Mouse (Mus musculus) adrenal gland, adult 18-20 months (tissue): ENCODE measurements at regions not wholly inside any gene's neighbourhood (a gene's known extent, or its start where the extent isn't known, plus 50 kb on each side); places are given as distances from the start of the nearest gene placed in this dataset.

Source experiments
- DNase-seq, 2 experiments: peaks; one replicate each; pipeline ENCODE4 v3.0.0; 2021 to 2022; ENCODE audit warnings: low spot score in 2 of 2

- no peak for DNase-seq
Measured at GRCm38 (mm10) chr11:112346532-112346931, 435.5 kb upstream of the Sox9 start.

- DNase-seq = no peak
Measured at GRCm38 (mm10) chr11:112355311-112355710, 426.7 kb upstream of the Sox9 start.

GRCm38 (mm10) chr11:112366715-112367114 lies 415.3 kb upstream of the Sox9 start:
- DNase-seq = no peak

- DNase-seq = no peak
Measured at GRCm38 (mm10) chr11:112370941-112371340, 411.1 kb upstream of the Sox9 start.

- DNase-seq = no peak
Measured at GRCm38 (mm10) chr11:112400069-112400468, 382.0 kb upstream of the Sox9 start.

GRCm38 (mm10) chr11:112407681-112408080 lies 374.3 kb upstream of the Sox9 start:
- DNase-seq = no peak

GRCm38 (mm10) chr11:112412434-112412833 lies 369.6 kb upstream of the Sox9 start:
- no peak for DNase-seq

- DNase-seq = no peak
Measured at GRCm38 (mm10) chr11:112442639-112443038, 339.4 kb upstream of the Sox9 start.

- no peak for DNase-seq
Measured at GRCm38 (mm10) chr11:112443890-112444289, 338.1 kb upstream of the Sox9 start.

GRCm38 (mm10) chr11:112449632-112450031 lies 332.4 kb upstream of the Sox9 start:
- no peak for DNase-seq

- no peak for DNase-seq
Measured at GRCm38 (mm10) chr11:112450227-112450626, 331.8 kb upstream of the Sox9 start.

- DNase-seq = no peak
Measured at GRCm38 (mm10) chr11:112458075-112458474, 323.9 kb upstream of the Sox9 start.

- DNase-seq = no peak
Measured at GRCm38 (mm10) chr11:112463121-112463520, 318.9 kb upstream of the Sox9 start.

- no peak for DNase-seq
Measured at GRCm38 (mm10) chr11:112464386-112464785, 317.6 kb upstream of the Sox9 start.

GRCm38 (mm10) chr11:112470336-112470735 lies 311.7 kb upstream of the Sox9 start:
- DNase-seq = no peak

GRCm38 (mm10) chr11:112473237-112473636 lies 308.8 kb upstream of the Sox9 start:
- DNase-seq = no peak

- no peak for DNase-seq
Measured at GRCm38 (mm10) chr11:112473681-112474080, 308.3 kb upstream of the Sox9 start.

- DNase-seq = no peak
Measured at GRCm38 (mm10) chr11:112480360-112480759, 301.7 kb upstream of the Sox9 start.

- DNase-seq = no peak
Measured at GRCm38 (mm10) chr11:112501781-112502180, 280.2 kb upstream of the Sox9 start.

GRCm38 (mm10) chr11:112519076-112519475 lies 262.9 kb upstream of the Sox9 start:
- no peak for DNase-seq

- DNase-seq = no peak
Measured at GRCm38 (mm10) chr11:112524983-112525382, 257.0 kb upstream of the Sox9 start.

- DNase-seq = no peak
Measured at GRCm38 (mm10) chr11:112542573-112542972, 239.5 kb upstream of the Sox9 start.

GRCm38 (mm10) chr11:112543473-112543872 lies 238.6 kb upstream of the Sox9 start:
- no peak for DNase-seq
